Mouse (Mus musculus) embryonic fibroblast, embryonic 13.5 days (primary cell): ENCODE data around the gene 1810024B03Rik. TPM values are rescaled to one million over a fixed set of nuclear protein-coding genes. Genes with fewer than 3 reads are reported as not detected.
"Not testable (repeated sequence)": the region's sequence is repeated elsewhere in the genome, so short reads cannot be mapped to it uniquely, and the experiment has no call there.

Experiments used
- H3K27ac ChIP-seq: 2 replicates; pipeline ENCODE4 v1.5.1; 2012; ENCODE audit warnings: low read length, control low read depth, inconsistent platforms; ENCODE audit not compliant: insufficient read depth
- H3K4me1 ChIP-seq: 2 replicates; pipeline ENCODE4 v1.6.1; 2011; ENCODE audit warnings: low read length; ENCODE audit not compliant: control insufficient read depth, insufficient read depth
- H3K4me3 ChIP-seq: 2 replicates; pipeline ENCODE4 v1.5.1; 2011; ENCODE audit warnings: mild to moderate bottlenecking, control low read depth, low read length; ENCODE audit not compliant: insufficient read depth
- CTCF ChIP-seq: IDR thresholded peaks from 2 replicates; pipeline ENCODE4 v1.5.1; 2011; ENCODE audit warnings: mild to moderate bottlenecking, control low read depth, low read length, moderate library complexity, borderline replicate concordance; ENCODE audit not compliant: insufficient read depth
- POLR2A ChIP-seq: IDR thresholded peaks from 2 replicates; pipeline ENCODE4 v1.6.1; 2011; ENCODE audit warnings: low read depth, mild to moderate bottlenecking, control low read depth, low read length, moderate library complexity
- polyA plus RNA-seq: library from polyadenylated mRNA; stranded (reverse); fragments of >200 nt; gene quantifications from 2 replicates; pipeline ENCODE4 v1.2.4, GENCODE M21; 2011; ENCODE audit warnings: low read depth; ENCODE audit not compliant: missing spikeins, insufficient read length

1810024B03Rik gene
- polyA plus RNA-seq, 1 experiment, result 1.5 TPM

DNA sequence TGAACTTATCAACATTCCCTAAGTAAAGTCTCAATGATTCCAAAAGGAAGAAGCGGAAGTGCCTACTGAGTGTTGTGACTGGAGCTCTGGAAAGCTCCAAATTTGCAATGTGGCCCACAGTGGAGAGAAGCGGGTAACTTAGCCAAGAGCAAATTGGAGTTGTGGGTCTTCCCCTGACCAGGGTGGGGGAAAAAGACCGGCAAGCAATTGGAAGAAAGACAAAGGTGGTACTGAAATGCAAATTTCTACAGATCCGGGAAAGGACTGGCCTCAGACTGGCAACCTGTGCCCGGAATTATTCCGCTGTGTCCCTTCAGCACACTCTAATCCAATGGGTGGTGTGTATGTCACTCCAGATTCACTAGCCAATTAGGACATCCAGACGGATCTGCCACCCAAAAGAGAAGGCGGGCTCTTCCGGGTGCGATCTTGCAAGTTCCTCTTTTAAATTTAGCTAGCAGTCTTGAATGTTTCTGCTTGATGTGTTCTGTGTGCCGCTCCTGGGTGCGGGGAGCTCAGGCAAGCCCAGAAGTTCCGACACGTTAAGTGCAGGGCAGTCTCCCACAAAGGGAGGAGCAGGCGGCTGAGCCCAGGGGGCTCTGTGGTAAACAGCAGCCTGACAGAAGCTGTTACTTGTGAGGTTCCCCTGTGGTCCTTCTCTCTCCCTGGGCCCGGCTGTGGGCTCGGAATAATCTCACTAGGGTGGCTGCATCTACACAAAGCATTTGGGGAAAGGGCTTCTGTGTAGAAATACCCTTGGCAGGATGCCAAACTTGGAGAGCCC is 25.3 kb downstream of the 1810024B03Rik start:
- TF ChIP-seq POLR2A (peak; percentile 54), CTCF (no peak)
- H3K4me1 ChIP-seq, result no peaks in the 10 kb centered on the region
- no peak overlapping the region for H3K27ac ChIP-seq
- peak overlapping the region; percentile 53 for H3K4me3 ChIP-seq

DNA sequence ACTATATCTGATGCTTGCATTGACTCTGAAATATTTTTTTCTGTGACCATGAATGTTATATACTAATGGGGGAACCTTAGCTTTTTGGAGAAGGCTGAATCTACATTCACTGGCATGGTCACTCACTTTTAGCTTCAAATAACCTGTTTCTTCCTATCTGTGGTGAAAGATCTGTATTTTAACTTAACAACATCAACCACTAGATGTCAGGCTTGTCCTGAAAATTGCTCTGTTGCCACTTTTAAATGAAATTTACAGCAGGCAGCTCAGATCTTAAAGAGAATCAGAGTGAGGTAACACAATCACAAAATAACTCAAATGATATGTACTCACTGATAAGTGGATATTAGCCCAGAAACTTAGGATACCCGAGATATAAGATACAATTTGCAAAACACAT is 41.8 kb downstream of the 1810024B03Rik start:
- H3K27ac ChIP-seq, H3K4me1 ChIP-seq, H3K4me3 ChIP-seq: not testable (repeated sequence)

DNA sequence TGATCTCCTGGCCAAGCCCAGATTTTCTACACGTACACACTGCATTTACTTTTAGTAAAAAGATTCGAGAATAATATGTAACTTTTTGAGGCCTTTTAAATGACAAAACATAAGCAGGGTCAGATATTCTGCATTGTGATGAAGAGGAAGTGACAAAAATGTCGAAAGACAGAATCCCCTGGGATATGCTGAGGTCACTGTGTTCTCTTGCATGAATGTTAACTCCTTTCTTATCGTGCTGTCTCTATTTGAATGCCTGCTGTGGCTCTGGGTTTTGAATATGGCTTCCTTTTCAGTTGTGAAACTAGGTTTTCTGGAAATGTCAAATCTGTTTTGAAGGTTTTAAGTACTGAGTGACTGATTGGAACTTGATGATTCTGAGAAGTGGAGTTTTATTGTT is 42.4 kb downstream of the 1810024B03Rik start:
- Histone ChIP-seq H3K27ac (no peak overlapping the region), H3K4me3 (no peak overlapping the region), H3K4me1 (no peaks in the 10 kb centered on the region)
- TF ChIP-seq POLR2A (no peak), CTCF (no peak)

DNA sequence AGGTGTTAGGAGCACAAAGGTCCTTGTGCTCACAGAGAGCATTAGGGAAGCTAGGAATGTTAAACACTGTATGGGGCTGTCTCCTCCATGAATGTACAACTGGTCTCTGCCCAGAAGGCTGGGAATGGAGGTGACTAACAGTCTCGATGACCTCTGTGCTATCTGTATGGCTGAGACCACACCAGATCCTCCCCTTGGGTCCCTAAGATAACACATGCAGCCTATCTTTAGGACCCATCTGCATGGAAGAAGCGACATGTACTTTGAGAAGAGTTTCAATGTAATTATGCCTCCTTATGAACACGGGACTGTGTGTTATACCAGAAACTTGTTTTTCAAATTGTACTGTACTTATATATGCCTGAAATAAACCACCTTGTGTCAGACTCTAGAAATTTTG is 62.4 kb downstream of the 1810024B03Rik start:
- H3K4me1 ChIP-seq, result 0 out of 2 replicates have a peak, but pooled peaks cover 2% of the 10 kb centered on the region
- H3K4me3 ChIP-seq, result no peak overlapping the region
- TF ChIP-seq POLR2A (no peak), CTCF (no peak)
- H3K27ac ChIP-seq, result no peak overlapping the region

DNA sequence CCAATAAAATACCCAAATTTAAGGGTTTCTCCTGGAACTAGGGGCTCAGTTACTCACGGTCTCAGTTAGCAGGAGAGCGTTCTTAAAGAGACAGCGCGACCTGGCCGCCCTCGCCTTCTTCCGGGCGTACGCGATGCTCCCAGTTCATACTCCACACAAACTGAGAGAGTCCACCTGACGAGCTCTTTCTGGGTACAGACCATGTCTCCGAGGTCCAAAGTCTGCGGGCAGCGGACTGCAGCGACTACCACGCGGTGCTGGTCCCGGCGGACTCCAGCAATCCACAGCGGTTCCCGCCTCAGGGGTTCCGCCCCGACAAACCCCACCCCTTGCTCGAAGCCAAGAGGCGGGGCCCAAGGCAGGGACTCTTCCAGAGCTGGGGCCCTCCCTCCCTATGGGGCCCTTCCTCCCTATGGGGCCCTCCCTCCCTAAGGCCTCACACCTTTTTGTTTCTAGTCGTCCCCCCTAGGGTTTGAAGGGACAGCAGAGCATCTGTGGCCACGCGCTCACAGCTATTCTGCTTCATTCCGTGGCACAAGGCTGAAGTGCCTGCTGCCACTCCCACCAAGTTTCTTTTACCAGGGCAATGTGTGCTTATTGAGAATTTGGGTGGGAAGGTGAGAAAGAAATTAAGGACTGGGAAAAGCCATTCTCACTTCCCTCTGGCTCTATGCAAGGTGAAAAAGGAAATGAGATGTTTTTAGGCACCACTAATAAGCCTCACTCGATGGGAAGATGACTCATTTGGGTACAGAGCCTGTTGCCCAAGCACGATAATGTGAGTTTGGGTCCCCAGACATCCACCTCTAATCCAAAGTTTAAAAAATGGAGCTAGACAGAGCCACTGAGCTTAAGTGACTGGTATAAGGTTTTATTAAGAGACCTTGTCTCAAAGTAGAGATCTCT is 64.7 kb downstream of the 1810024B03Rik start, which contains the start of gene Itpripl1:
Gene Itpripl1 (minus strand): TSS at position 285 of the 906 bp plus-strand sequence.
- Histone ChIP-seq H3K27ac (no peak within 1 kb of the TSS), H3K4me1 (0 out of 2 replicates have a peak, but pooled peaks cover 2% of the 10 kb centered on the region), H3K4me3 (peak within 1 kb of the TSS; percentile 69)
- TF ChIP-seq POLR2A (peak; percentile 91), CTCF (no peak)

DNA sequence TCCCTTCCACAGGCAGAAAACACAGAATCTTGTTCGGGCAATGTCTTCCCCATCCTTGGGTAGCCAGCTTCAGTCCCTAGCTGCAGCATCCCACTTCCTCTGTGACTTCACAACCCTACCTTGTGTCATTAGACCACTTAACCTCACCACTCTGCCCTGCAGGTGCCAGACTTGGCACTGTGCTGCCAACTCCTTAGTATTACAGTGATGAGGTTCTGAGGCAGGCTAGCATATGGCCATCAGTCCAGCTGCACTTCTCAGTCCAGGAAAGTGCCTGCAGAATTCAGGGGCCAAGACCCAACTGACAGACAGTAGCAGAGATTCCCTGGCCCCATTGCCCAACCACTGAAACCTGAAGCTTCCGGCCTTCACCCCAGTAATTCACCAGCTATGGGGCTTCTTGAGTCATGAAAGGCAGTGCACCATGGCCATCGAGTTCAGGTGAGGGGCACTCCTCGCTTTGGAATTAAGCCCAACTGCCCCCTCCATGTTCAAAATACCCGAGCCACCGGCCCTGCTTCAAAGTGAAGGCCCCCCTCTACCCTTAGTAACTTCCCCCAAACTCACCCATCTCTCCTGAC is 65.4 kb downstream of the 1810024B03Rik start:
- Histone ChIP-seq H3K4me3 (peak overlapping the region; percentile 69), H3K4me1 (0 out of 2 replicates have a peak, but pooled peaks cover 2% of the 10 kb centered on the region), H3K27ac (no peak overlapping the region)
- TF ChIP-seq POLR2A (no peak), CTCF (no peak)

DNA sequence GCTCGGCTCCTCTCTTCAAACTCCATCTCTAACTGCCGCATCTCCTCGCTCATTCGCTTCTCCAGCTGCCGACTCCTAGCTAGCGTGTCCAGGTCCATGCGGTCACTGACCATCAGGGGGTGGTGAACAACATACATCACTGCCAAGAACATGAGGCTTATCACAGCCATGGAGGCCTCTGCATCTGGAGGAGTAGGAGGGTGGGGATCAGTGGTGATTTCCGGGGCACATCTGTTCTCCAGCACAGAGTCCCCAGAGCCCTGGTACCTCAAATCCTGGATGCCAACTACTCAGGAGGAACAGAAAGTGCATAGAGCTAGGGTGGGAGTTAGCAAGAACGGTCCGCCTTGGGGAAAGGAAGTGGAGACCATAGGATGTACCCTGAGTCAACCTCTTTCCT is 66.0 kb downstream of the 1810024B03Rik start:
- no peak overlapping the region for H3K4me3 ChIP-seq

DNA sequence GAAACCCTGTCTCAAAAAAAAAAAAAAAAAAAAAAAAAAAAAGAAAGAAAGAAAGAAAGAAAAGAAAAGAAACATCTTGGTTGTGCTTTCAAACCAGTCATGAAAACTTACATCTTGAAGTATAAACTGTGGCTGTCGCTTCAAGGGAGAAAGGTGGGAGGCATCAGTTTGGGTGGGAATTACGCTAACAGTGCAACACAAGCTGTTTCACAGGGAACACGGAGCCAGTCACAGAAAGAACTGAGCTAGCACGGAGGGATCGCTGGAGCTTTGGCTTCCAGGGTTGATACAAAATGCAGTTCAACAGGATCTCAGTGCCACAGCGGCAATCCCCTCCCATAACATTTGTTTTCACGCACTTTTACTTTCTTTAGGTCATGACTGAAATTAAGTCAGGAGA is 68.1 kb downstream of the 1810024B03Rik start:
- Histone ChIP-seq H3K4me1 (0 out of 2 replicates have a peak, but pooled peaks cover 2% of the 10 kb centered on the region), H3K4me3 (no peak overlapping the region), H3K27ac (no peak overlapping the region)
- TF ChIP-seq CTCF (no peak), POLR2A (no peak)

More for the DNA sequence above, 66.0 kb downstream of the 1810024B03Rik start:
- TF ChIP-seq CTCF (no peak), POLR2A (no peak)
- no peak overlapping the region for H3K27ac ChIP-seq
- H3K4me1 ChIP-seq, result 0 out of 2 replicates have a peak, but pooled peaks cover 2% of the 10 kb centered on the region

DNA sequence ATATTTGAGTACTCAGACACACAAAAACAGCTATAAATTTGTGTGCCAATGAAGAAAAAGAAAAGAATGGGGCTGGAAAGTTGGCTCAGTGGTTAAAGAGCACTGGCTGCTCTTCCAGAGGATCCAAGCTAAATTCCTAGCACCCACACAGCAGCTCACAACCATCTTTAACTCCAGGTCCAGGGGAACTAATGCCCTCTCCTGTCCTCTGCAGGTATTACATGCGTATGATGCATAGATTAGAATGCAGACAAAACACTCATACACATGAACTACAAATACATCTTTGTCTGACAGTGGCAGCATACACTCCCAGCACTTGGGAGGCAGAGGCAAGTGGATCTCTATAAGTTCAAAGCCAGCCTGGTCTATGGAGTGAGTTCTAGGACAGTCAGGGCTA is 68.5 kb downstream of the 1810024B03Rik start:
- TF ChIP-seq POLR2A (no peak), CTCF (no peak)
- Histone ChIP-seq H3K27ac (no peak overlapping the region), H3K4me1 (0 out of 2 replicates have a peak, but pooled peaks cover 2% of the 10 kb centered on the region), H3K4me3 (no peak overlapping the region)

DNA sequence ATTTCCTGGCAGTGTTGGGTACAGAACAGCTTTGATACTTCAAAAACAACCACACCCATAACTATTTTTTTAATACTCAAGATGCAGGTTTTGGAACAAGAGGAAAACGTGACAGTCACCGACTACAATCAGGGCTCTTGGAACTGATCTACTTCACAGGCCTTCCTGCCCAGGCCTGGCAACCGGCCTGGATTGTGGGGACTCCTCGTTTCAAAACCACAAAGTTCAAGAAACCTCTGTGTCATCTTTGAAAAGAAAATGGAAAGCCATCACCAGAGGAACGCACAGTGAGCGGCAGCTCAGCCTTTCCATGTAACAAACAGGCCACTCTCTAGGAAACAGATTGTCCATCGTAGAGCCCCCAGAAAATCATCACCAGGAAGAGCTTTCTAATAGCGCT is 69.0 kb downstream of the 1810024B03Rik start:
- H3K4me1 ChIP-seq, result 0 out of 2 replicates have a peak, but pooled peaks cover 2% of the 10 kb centered on the region
- TF ChIP-seq CTCF, result no peak
- no peak for TF ChIP-seq POLR2A
- no peak overlapping the region for H3K27ac ChIP-seq
- no peak overlapping the region for H3K4me3 ChIP-seq
